In genomic region chr1:64087657-64088603, GRCm38 (mm10) we compare ENCODE assay signal across 8 mouse cellular contexts. TPM values are rescaled to one million over a fixed set of nuclear protein-coding genes. Genes with fewer than 3 reads are reported as not detected.
DNase-seq lines count a peak whose midpoint lies in the region; ATAC-seq lines count a peak whose summit lies in the region.

No protein-coding gene starts in this region.

- no peaks in the 10 kb centered on the region for H3K9me3 ChIP-seq in heart, embryonic 16.5 days (replicated peaks; ENCODE audit: control insufficient read depth, low read length)
- no peaks in the 10 kb centered on the region for H3K9me3 ChIP-seq in kidney, embryonic 16.5 days (ENCODE audit: low read length)
- no peaks in the 10 kb centered on the region for H3K9me3 ChIP-seq in stomach, embryonic 15.5 days

- peak overlapping the region; percentile 38 for H3K27ac ChIP-seq in heart, embryonic 16.5 days (ENCODE audit: low read length)
- H3K27ac ChIP-seq in kidney, embryonic 16.5 days (ENCODE audit: low read length) = peak overlapping the region; percentile 90
- 0 out of 2 replicates have a peak overlapping the region, but pooled peaks have one; percentile 9 for H3K27ac ChIP-seq in stomach, embryonic 15.5 days

- peaks cover 24% of the 10 kb centered on the region for H3K4me1 ChIP-seq in heart, embryonic 16.5 days (ENCODE audit: control insufficient read depth, insufficient read depth, low read length)
- peaks cover 41% of the 10 kb centered on the region for H3K4me1 ChIP-seq in kidney, embryonic 16.5 days (ENCODE audit: insufficient read depth, low read length)
- H3K4me1 ChIP-seq in stomach, embryonic 15.5 days = peaks cover 2% of the 10 kb centered on the region; the same call in 1 of the 2 replicates

- H3K9ac ChIP-seq in heart, embryonic 16.5 days (ENCODE audit: low read length) = no peak overlapping the region
- 0 out of 2 replicates have a peak overlapping the region, but pooled peaks have one; percentile 8 for H3K9ac ChIP-seq in kidney, embryonic 16.5 days (replicated peaks; ENCODE audit: low read length)
- H3K9ac ChIP-seq in stomach, embryonic 15.5 days = no peak overlapping the region

- H3K4me2 ChIP-seq in heart, embryonic 16.5 days (ENCODE audit: low read depth, low read length) = peak overlapping the region; percentile 54
- peak overlapping the region; percentile 49 for H3K4me2 ChIP-seq in kidney, embryonic 16.5 days (replicated peaks; ENCODE audit: low read depth, low read length)
- peak overlapping the region; percentile 35 for H3K4me2 ChIP-seq in stomach, embryonic 15.5 days

- DNase-seq in A20 (ENCODE audit: low read depth, low spot score) = peak; percentile 96
- DNase-seq in Muller cell, postnatal 12 days (ENCODE audit: inconsistent ontology term) = peak; percentile 59
- DNase-seq in embryo, embryonic 11.5 days (ENCODE audit: low read depth, low spot score) = peak; percentile 20
- peak; percentile 54 to 56 for DNase-seq in lung, postnatal 4 days
- no peak for DNase-seq in left cerebral cortex, adult 11 months (ENCODE audit: low spot score)

- peak overlapping the region; percentile 9 for H3K4me3 ChIP-seq in heart, embryonic 16.5 days (ENCODE audit: low read length)
- H3K4me3 ChIP-seq in kidney, embryonic 16.5 days (ENCODE audit: low read length) = peak overlapping the region; percentile 13
- H3K4me3 ChIP-seq in stomach, embryonic 15.5 days (replicated peaks) = no peak overlapping the region

- H3K27me3 ChIP-seq in heart, embryonic 16.5 days (ENCODE audit: control insufficient read depth, insufficient read depth, low read length) = no peaks in the 10 kb centered on the region
- no peaks in the 10 kb centered on the region for H3K27me3 ChIP-seq in kidney, embryonic 16.5 days (ENCODE audit: insufficient read depth, low read length)
- no peaks in the 10 kb centered on the region for H3K27me3 ChIP-seq in stomach, embryonic 15.5 days (replicated peaks)

- ATAC-seq in heart, embryonic 16.5 days (replicated peaks; ENCODE audit: extremely low read depth, insufficient read depth, low FRiP score) = peak; percentile 81
- peak; percentile 96 for ATAC-seq in kidney, embryonic 16.5 days (ENCODE audit: low FRiP score, low TSS enrichment)
- ATAC-seq in stomach, embryonic 15.5 days (ENCODE audit: insufficient read depth, low FRiP score, low read depth) = peak; percentile 89

- 34% methylated on average over 17 of the region's 17 CpGs for WGBS in heart, embryonic 16.5 days
- WGBS in kidney, embryonic 16.5 days = 4% methylated on average over 17 of the region's 17 CpGs
- WGBS in stomach, embryonic 15.5 days = 17% methylated on average over 17 of the region's 17 CpGs

- no peaks in the 10 kb centered on the region for H3K36me3 ChIP-seq in heart, embryonic 16.5 days (ENCODE audit: control insufficient read depth, insufficient read depth)
- H3K36me3 ChIP-seq in kidney, embryonic 16.5 days (ENCODE audit: insufficient read depth, low read length) = no peaks in the 10 kb centered on the region
- no peaks in the 10 kb centered on the region for H3K36me3 ChIP-seq in stomach, embryonic 15.5 days

RNA-seq across cellular contexts. Expression of gene Klf7, which starts 34.2 kb away (rescaled TPM):
- 16.3 and 18.0 TPM in 2 replicates for polyA plus RNA-seq in heart, embryonic 16.5 days (2015; fragmentation: Nextera tagmentation; extraction: Ambion mirVana)
- polyA plus RNA-seq in kidney, embryonic 16.5 days (2015; fragmentation: Nextera tagmentation; extraction: Ambion mirVana) = 23.6 and 26.8 TPM in 2 replicates
- polyA plus RNA-seq in stomach, embryonic 15.5 days (2015; fragmentation: Nextera tagmentation; extraction: Ambion mirVana) = 21.5 and 24.2 TPM in 2 replicates

Comparison
In these comparisons a context has a peak if more than half of its experiments do, and no peak if none do; other contexts are left out.
1. H3K27ac ChIP-seq: peak in every context shown above with its lines; median percentile 90 in kidney, embryonic 16.5 days; 38 in heart, embryonic 16.5 days; 9 in stomach, embryonic 15.5 days.